Mouse (Mus musculus) right cerebral cortex, postnatal 4 days (tissue): ENCODE data around the gene Vangl1.
"Not testable (repeated sequence)": the region's sequence is repeated elsewhere in the genome, so short reads cannot be mapped to it uniquely, and the experiment has no call there.

ENCODE experiments used
- DNase-seq: peaks from one replicate; pipeline ENCODE4 v3.0.0-alpha.2; 2022

Vangl1 gene

GRCm38 (mm10) chr3:102167555-102168210, 36.8 kb downstream of the Vangl1 start:
- DNase-seq, result no peak

- no peak for DNase-seq
Observed at GRCm38 (mm10) chr3:102166794-102167193, 37.7 kb downstream of the Vangl1 start.

- no peak for DNase-seq
Observed at GRCm38 (mm10) chr3:102166287-102166620, 38.2 kb downstream of the Vangl1 start.

GRCm38 (mm10) chr3:102165536-102166286, 38.8 kb downstream of the Vangl1 start:
- no peak for DNase-seq

GRCm38 (mm10) chr3:102164911-102165310, 39.6 kb downstream of the Vangl1 start:
- no peak for DNase-seq

- not testable (repeated sequence) for DNase-seq
Observed at GRCm38 (mm10) chr3:102163861-102164260, 40.6 kb downstream of the Vangl1 start.

- no peak for DNase-seq
Observed at GRCm38 (mm10) chr3:102159423-102160325, 44.8 kb downstream of the Vangl1 start.

GRCm38 (mm10) chr3:102158759-102159422, 45.6 kb downstream of the Vangl1 start:
- DNase-seq, result no peak

- DNase-seq, result no peak
Observed at GRCm38 (mm10) chr3:102157652-102158051, 46.8 kb downstream of the Vangl1 start.

GRCm38 (mm10) chr3:102156737-102157136, 47.8 kb downstream of the Vangl1 start:
- DNase-seq, result no peak

- DNase-seq, result no peak
Observed at GRCm38 (mm10) chr3:102154107-102154506, 50.4 kb downstream of the Vangl1 start.

- no peak for DNase-seq
Observed at GRCm38 (mm10) chr3:102152872-102153271, 51.6 kb downstream of the Vangl1 start.

GRCm38 (mm10) chr3:102152471-102152870, 52.0 kb downstream of the Vangl1 start:
- DNase-seq, result no peak

- no peak for DNase-seq
Observed at GRCm38 (mm10) chr3:102151850-102152249, 52.6 kb downstream of the Vangl1 start.

GRCm38 (mm10) chr3:102149941-102150340, 54.6 kb downstream of the Vangl1 start:
- no peak for DNase-seq

GRCm38 (mm10) chr3:102147189-102147588, 57.3 kb downstream of the Vangl1 start:
- no peak for DNase-seq

GRCm38 (mm10) chr3:102146428-102146827, 58.1 kb downstream of the Vangl1 start:
- DNase-seq, result no peak

- DNase-seq, result no peak
Observed at GRCm38 (mm10) chr3:102145645-102146386, 58.7 kb downstream of the Vangl1 start.

- DNase-seq, result no peak
Observed at GRCm38 (mm10) chr3:102144401-102144800, 60.1 kb downstream of the Vangl1 start.

GRCm38 (mm10) chr3:102143536-102143935, 61.0 kb downstream of the Vangl1 start:
- no peak for DNase-seq

GRCm38 (mm10) chr3:102142947-102143346, 61.5 kb downstream of the Vangl1 start:
- no peak for DNase-seq

- no peak for DNase-seq
Observed at GRCm38 (mm10) chr3:102141893-102142292, 62.6 kb downstream of the Vangl1 start.
